Mouse (Mus musculus) c-Kit-positive CD71-positive TER-119-positive erythroid progenitor cells, embryonic 14.5 days (primary cell): ENCODE results near the gene Ttll3.

Experiments
- DNase-seq: peaks from one replicate; pipeline ENCODE4 v3.0.0-alpha.2; 2013; ENCODE audit warnings: low spot score

Gene Ttll3

GRCm38 (mm10) chr6:113388960-113389359 is at the start of gene Ttll3:
Ttll3 (plus strand) TSS chr6:113389260.
- DNase-seq, result no peak

- no peak for DNase-seq
These were observed 47.5 kb upstream of the Ttll3 start for GRCm38 (mm10) chr6:113341574-113341973.

- DNase-seq, result no peak
These were observed 46.8 kb upstream of the Ttll3 start for GRCm38 (mm10) chr6:113342297-113342696.

- peak; percentile 21 for DNase-seq
These were observed 45.6 kb upstream of the Ttll3 start, which contains the start of gene Camk1 for GRCm38 (mm10) chr6:113343177-113344092. Camk1 (minus strand) TSS chr6:113343984.

- no peak for DNase-seq
These were observed 44.7 kb upstream of the Ttll3 start for GRCm38 (mm10) chr6:113344321-113344720.

GRCm38 (mm10) chr6:113346897-113347296 is 42.2 kb upstream of the Ttll3 start:
- no peak for DNase-seq

- DNase-seq, result no peak
These were observed 38.5 kb upstream of the Ttll3 start for GRCm38 (mm10) chr6:113350538-113350937.

GRCm38 (mm10) chr6:113351161-113351560 is 37.9 kb upstream of the Ttll3 start:
- no peak for DNase-seq

- no peak for DNase-seq
These were observed 37.4 kb upstream of the Ttll3 start for GRCm38 (mm10) chr6:113351653-113352052.

- DNase-seq, result no peak
These were observed 36.2 kb upstream of the Ttll3 start for GRCm38 (mm10) chr6:113352820-113353219.

- no peak for DNase-seq
These were observed 35.4 kb upstream of the Ttll3 start for GRCm38 (mm10) chr6:113353696-113354095.

GRCm38 (mm10) chr6:113361476-113361875 is 27.6 kb upstream of the Ttll3 start:
- DNase-seq, result no peak

- DNase-seq, result no peak
These were observed 26.8 kb upstream of the Ttll3 start for GRCm38 (mm10) chr6:113362241-113362640.

- no peak for DNase-seq
These were observed 24.4 kb upstream of the Ttll3 start for GRCm38 (mm10) chr6:113364518-113365135.

GRCm38 (mm10) chr6:113366639-113367038 is 22.4 kb upstream of the Ttll3 start:
- no peak for DNase-seq

GRCm38 (mm10) chr6:113367574-113367973 is 21.5 kb upstream of the Ttll3 start:
- DNase-seq, result no peak

GRCm38 (mm10) chr6:113368124-113368523 is 20.9 kb upstream of the Ttll3 start:
- no peak for DNase-seq

GRCm38 (mm10) chr6:113368577-113368976 is 20.5 kb upstream of the Ttll3 start:
- no peak for DNase-seq

GRCm38 (mm10) chr6:113370194-113370929 is 18.7 kb upstream of the Ttll3 start:
- DNase-seq, result no peak

- DNase-seq, result peak; percentile 25
These were observed 15.6 kb upstream of the Ttll3 start for GRCm38 (mm10) chr6:113373491-113373890.

GRCm38 (mm10) chr6:113377172-113377495 is 11.9 kb upstream of the Ttll3 start:
- no peak for DNase-seq

- peak; percentile 93 for DNase-seq
These were observed 11.3 kb upstream of the Ttll3 start, which contains the start of the genes Tada3 and Arpc4 for GRCm38 (mm10) chr6:113377496-113378385. Tada3 (minus strand) TSS chr6:113377883. Arpc4 (plus strand) TSS chr6:113378115.
